Mouse (Mus musculus) thymus, postnatal 36 days (tissue): ENCODE data around the gene Clec3a.
A peak's percentile ranks its signal among the peaks of the same experiment; 100 is the strongest.

Experiments used
- DNase-seq, 2 experiments: peaks; one replicate each; pipeline ENCODE4 v3.0.0; 2022; ENCODE audit warnings: mixed read lengths in 2 of 2

Clec3a gene

GRCm38 (mm10) chr8:114417786-114418185 lies at the start of gene Clec3a:
TSS of gene Clec3a (plus strand) at chr8:114418086.
- no peak for DNase-seq

GRCm38 (mm10) chr8:114369038-114369976 lies 48.6 kb upstream of the Clec3a start:
- peak; percentile 32 to 44 for DNase-seq

GRCm38 (mm10) chr8:114374390-114374789 lies 43.5 kb upstream of the Clec3a start:
- no peak for DNase-seq

- DNase-seq, result no peak
Measured at GRCm38 (mm10) chr8:114384189-114384588, 33.7 kb upstream of the Clec3a start.

GRCm38 (mm10) chr8:114387494-114387893 lies 30.4 kb upstream of the Clec3a start:
- no peak for DNase-seq

- DNase-seq, result no peak
Measured at GRCm38 (mm10) chr8:114390465-114391254, 27.2 kb upstream of the Clec3a start.

- no peak for DNase-seq
Measured at GRCm38 (mm10) chr8:114398326-114398725, 19.6 kb upstream of the Clec3a start.

GRCm38 (mm10) chr8:114399273-114399672 lies 18.6 kb upstream of the Clec3a start:
- no peak for DNase-seq

GRCm38 (mm10) chr8:114401679-114402078 lies 16.2 kb upstream of the Clec3a start:
- no peak for DNase-seq

- no peak for DNase-seq
Measured at GRCm38 (mm10) chr8:114411421-114411820, 6.5 kb upstream of the Clec3a start.

GRCm38 (mm10) chr8:114418486-114418885 lies 600 bp downstream of the Clec3a start:
- DNase-seq, result no peak

- DNase-seq, result no peak
Measured at GRCm38 (mm10) chr8:114418904-114419303, 1.0 kb downstream of the Clec3a start.

- DNase-seq, result no peak
Measured at GRCm38 (mm10) chr8:114421544-114421943, 3.7 kb downstream of the Clec3a start.

- DNase-seq, result peak; percentile 37 to 41
Measured at GRCm38 (mm10) chr8:114438236-114438635, 20.4 kb downstream of the Clec3a start.

GRCm38 (mm10) chr8:114439334-114440204 lies 21.7 kb downstream of the Clec3a start, which contains the start of gene Wwox:
TSS of gene Wwox (plus strand) at chr8:114439655.
- DNase-seq, result peak; percentile 99 to 100

- DNase-seq, result no peak
Measured at GRCm38 (mm10) chr8:114440205-114440589, 22.3 kb downstream of the Clec3a start.

GRCm38 (mm10) chr8:114441616-114442015 lies 23.7 kb downstream of the Clec3a start:
- DNase-seq, result peak; percentile 31 to 35

- DNase-seq, result no peak
Measured at GRCm38 (mm10) chr8:114446884-114447283, 29.0 kb downstream of the Clec3a start.

- DNase-seq, result no peak
Measured at GRCm38 (mm10) chr8:114452278-114452677, 34.4 kb downstream of the Clec3a start.

- DNase-seq, result peak; percentile 26 to 43
Measured at GRCm38 (mm10) chr8:114452781-114453221, 34.9 kb downstream of the Clec3a start.

- DNase-seq, result no peak
Measured at GRCm38 (mm10) chr8:114455302-114455701, 37.4 kb downstream of the Clec3a start.

GRCm38 (mm10) chr8:114455953-114456352 lies 38.1 kb downstream of the Clec3a start:
- DNase-seq, result no peak
